Mouse (Mus musculus): Measurements from ENCODE around the gene Slc38a1.

DNA sequence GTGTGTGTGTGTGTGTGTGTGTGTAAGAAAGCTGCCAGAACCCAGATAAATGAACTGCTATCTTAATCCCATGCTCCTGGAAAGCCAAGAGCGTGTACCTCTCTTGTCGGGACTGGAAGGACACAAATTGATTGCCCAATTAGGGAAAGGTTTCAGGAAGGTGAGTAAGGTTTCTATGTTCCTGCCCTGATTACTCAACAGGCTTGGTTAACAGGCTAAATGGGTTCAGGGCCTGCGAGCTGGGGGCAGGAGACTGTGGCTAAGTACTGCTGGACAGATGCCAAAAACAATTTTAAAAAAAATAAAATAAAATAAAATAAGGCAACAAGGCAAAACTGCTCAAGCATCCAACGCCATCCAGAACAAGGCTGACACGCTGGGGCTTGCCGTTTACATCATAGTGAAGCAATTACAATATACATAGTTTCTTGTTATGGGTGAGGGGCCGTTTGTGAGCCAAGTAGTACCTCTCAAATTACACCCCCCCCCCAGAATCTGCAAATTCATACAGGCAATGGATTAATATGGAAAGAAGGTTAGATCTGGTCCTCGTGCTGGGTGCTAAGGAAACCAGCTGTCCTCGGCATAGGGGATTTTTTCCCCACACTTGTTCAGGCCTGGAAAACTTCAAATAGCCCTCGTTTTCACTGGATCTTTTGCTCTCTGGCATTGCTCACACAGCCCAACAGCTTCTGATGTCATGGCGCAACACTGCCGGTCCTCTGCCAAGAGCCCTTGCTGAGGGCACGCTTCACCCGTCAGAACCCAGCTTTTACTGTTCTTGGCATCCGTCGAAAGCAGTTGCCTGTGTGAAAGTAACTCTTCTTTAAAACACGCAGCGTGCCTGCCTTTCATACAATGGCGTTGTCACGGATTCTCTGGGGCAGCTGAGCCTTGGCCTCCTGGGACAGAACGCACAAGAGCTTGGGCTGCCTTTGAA is 95.2 kb downstream of the Slc38a1 start:
- no peak for TF ChIP-seq POLR2A (IDR thresholded peaks at IDR 0.05; ENCODE audit: borderline replicate concordance, control insufficient read depth, low read depth, low read length)
- TF ChIP-seq CTCF (IDR thresholded peaks at IDR 0.05; ENCODE audit: control insufficient read depth, insufficient read depth, low read length), result no peak
